8 mouse cellular contexts compared by ENCODE assay signal in genomic region chr7:143460217-143460834, GRCm38 (mm10). TPM values are rescaled to one million over a fixed set of nuclear protein-coding genes. Genes with fewer than 3 reads are reported as not detected.
DNase-seq lines count a peak whose midpoint lies in the region; ATAC-seq and TF ChIP-seq lines count a peak whose summit lies in the region.

No protein-coding gene starts in this region.

- 0 out of 2 replicates have a peak, but pooled peaks have one; percentile 0 for ATAC-seq in intestine, embryonic 15.5 days

- H3K9me3 ChIP-seq in intestine, embryonic 15.5 days: peaks cover 17% of the 10 kb centered on the region; the same call in 1 of the 2 replicates

- H3K4me3 ChIP-seq in liver, adult 2 months (ENCODE audit: insufficient read depth, low read depth, low read length): peak overlapping the region; percentile 68
- peak overlapping the region; percentile 43 for H3K4me3 ChIP-seq in embryonic fibroblast, embryonic 13.5 days (ENCODE audit: insufficient read depth, low read length)
- peak overlapping the region; percentile 52 for H3K4me3 ChIP-seq in intestine, embryonic 15.5 days (replicated peaks)
- H3K4me3 ChIP-seq in myocyte: no peak overlapping the region

- DNase-seq in liver, adult 2 months (ENCODE audit: extremely low read depth, low read depth, low spot score): no peak
- no peak for DNase-seq in liver
- DNase-seq in thymus, postnatal 0 days (ENCODE audit: low spot score): no peak
- no peak for DNase-seq in right cerebral cortex, postnatal 14 days
- DNase-seq in yolk sac, embryonic 10.5 days (ENCODE audit: low spot score): no peak

- peaks cover 24% of the 10 kb centered on the region for H3K27me3 ChIP-seq in liver, adult 2 months (ENCODE audit: control insufficient read depth, insufficient read depth, low read length)
- no peaks in the 10 kb centered on the region for H3K27me3 ChIP-seq in intestine, embryonic 15.5 days (replicated peaks)
- H3K27me3 ChIP-seq in myocyte (ENCODE audit: control insufficient read depth, insufficient read depth, insufficient read length): peaks cover 11% of the 10 kb centered on the region

- H3K27ac ChIP-seq in liver, adult 2 months (replicated peaks; ENCODE audit: insufficient read depth, low read depth, low read length): no peak overlapping the region
- H3K27ac ChIP-seq in embryonic fibroblast, embryonic 13.5 days (ENCODE audit: insufficient read depth, low read length): no peak overlapping the region
- peak overlapping the region; percentile 56 for H3K27ac ChIP-seq in intestine, embryonic 15.5 days

- H3K9ac ChIP-seq in liver, adult 2 months (ENCODE audit: low read depth, low read length): peak overlapping the region; percentile 62
- peak overlapping the region; percentile 67 for H3K9ac ChIP-seq in intestine, embryonic 15.5 days

- no peak for TF ChIP-seq POLR2A in liver, adult 2 months (IDR thresholded peaks at IDR 0.05; ENCODE audit: extremely low read depth, insufficient read depth, low read length)
- TF ChIP-seq POLR2A in embryonic fibroblast, embryonic 13.5 days (IDR thresholded peaks at IDR 0.05; ENCODE audit: low read depth, low read length): no peak
- no peak for TF ChIP-seq POLR2A in myocyte (IDR thresholded peaks at IDR 0.05; ENCODE audit: insufficient read length, low read depth)

- H3K4me1 ChIP-seq in liver, adult 2 months (ENCODE audit: control insufficient read depth, insufficient read depth, low read length): peaks cover 2% of the 10 kb centered on the region; the same call in 1 of the 2 replicates
- no peaks in the 10 kb centered on the region for H3K4me1 ChIP-seq in embryonic fibroblast, embryonic 13.5 days (ENCODE audit: control insufficient read depth, insufficient read depth, low read length)
- H3K4me1 ChIP-seq in intestine, embryonic 15.5 days (replicated peaks): peaks cover 10% of the 10 kb centered on the region; the same call in 1 of the 2 replicates

- no peak for TF ChIP-seq CTCF in liver, adult 2 months (IDR thresholded peaks at IDR 0.05; ENCODE audit: low read depth, low read length)
- no peak for TF ChIP-seq CTCF in embryonic fibroblast, embryonic 13.5 days (IDR thresholded peaks at IDR 0.05; ENCODE audit: borderline replicate concordance, insufficient read depth, low read length)

- no peak overlapping the region for H3ac ChIP-seq in myocyte (ENCODE audit: control insufficient read depth, insufficient read length)

- WGBS in liver, adult 2 months: 33% methylated on average over 57 of the region's 60 CpGs
- 41% methylated on average over 60 of the region's 60 CpGs for WGBS in intestine, embryonic 15.5 days

- no peaks in the 10 kb centered on the region for H3K36me3 ChIP-seq in liver, adult 2 months (ENCODE audit: control insufficient read depth, insufficient read depth, low read length)
- H3K36me3 ChIP-seq in intestine, embryonic 15.5 days: no peaks in the 10 kb centered on the region
- H3K36me3 ChIP-seq in myocyte (ENCODE audit: control insufficient read depth, insufficient read depth): no peaks in the 10 kb centered on the region

- H3K79me2 ChIP-seq in liver, adult 2 months (ENCODE audit: control insufficient read depth, insufficient read depth, low read length): no peaks in the 10 kb centered on the region
- no peaks in the 10 kb centered on the region for H3K79me2 ChIP-seq in myocyte (ENCODE audit: control insufficient read depth, insufficient read depth)

- H3K4me2 ChIP-seq in intestine, embryonic 15.5 days (replicated peaks): peak overlapping the region; percentile 65
- H3K4me2 ChIP-seq in myocyte (ENCODE audit: low read depth): peak overlapping the region; percentile 44

TF ChIP-seq in myocyte, 11 proteins besides CTCF, POLR2A, EP300 and RAD21:
- TF ChIP-seq CEBPB (IDR thresholded peaks at IDR 0.05; ENCODE audit: insufficient read depth, poor library complexity, severe bottlenecking) (no peak), MYOG (IDR thresholded peaks at IDR 0.05; ENCODE audit: control insufficient read depth in 1 of 3, insufficient read depth in 1 of 3, insufficient read length in 2 of 3, low read depth in 2 of 3) (no peak)

RNA-seq across cellular contexts. Expression of gene Cdkn1c, which starts 0.5 kb away (rescaled TPM):
- 2.4 and 4.4 TPM in 2 replicates for total RNA-seq in liver, adult 2 months (2014; rRNA removed)
- 2.2 and 5.2 TPM in 2 replicates for polyA plus RNA-seq in liver, adult 2 months (2012; rRNA removed)
- 23.8 and 173 TPM in 2 replicates for polyA plus RNA-seq in embryonic fibroblast, embryonic 13.5 days (2011; ENCODE audit: insufficient read length, low read depth, missing spikeins)
- polyA plus RNA-seq in intestine, embryonic 15.5 days (2015; fragmentation: Nextera tagmentation; extraction: Ambion mirVana): 672 and 702 TPM in 2 replicates
- polyA plus RNA-seq in myocyte (2012; fragmentation: generic; extraction: Trizol): 35.7 TPM
- polyA plus RNA-seq in thymus, postnatal 0 days (2015; fragmentation: Nextera tagmentation; extraction: Ambion mirVana): 59.1 and 74.9 TPM in 2 replicates

RNA-seq across cellular contexts. Expression of gene Slc22a18, which starts 13.2 kb away (rescaled TPM):
- 64.4 and 95.4 TPM in 2 replicates for total RNA-seq in liver, adult 2 months (2014; rRNA removed)
- polyA plus RNA-seq in liver, adult 2 months (2012; rRNA removed): 344 and 377 TPM in 2 replicates
- 0.77 and 3.9 TPM in 2 replicates for polyA plus RNA-seq in embryonic fibroblast, embryonic 13.5 days (2011; ENCODE audit: insufficient read length, low read depth, missing spikeins)
- polyA plus RNA-seq in intestine, embryonic 15.5 days (2015; fragmentation: Nextera tagmentation; extraction: Ambion mirVana): 11.4 and 13.4 TPM in 2 replicates
- 0.12 TPM for polyA plus RNA-seq in myocyte (2012; fragmentation: generic; extraction: Trizol)
- 1.0 and 1.6 TPM in 2 replicates for polyA plus RNA-seq in thymus, postnatal 0 days (2015; fragmentation: Nextera tagmentation; extraction: Ambion mirVana)

RNA-seq across cellular contexts. Expression of gene Phlda2, which starts 42.6 kb away (rescaled TPM):
- 0.28 TPM in 1 of 2 replicates, not detected in the other for total RNA-seq in liver, adult 2 months (2014; rRNA removed)
- 0.40 TPM in 1 of 2 replicates, not detected in the other for polyA plus RNA-seq in liver, adult 2 months (2012; rRNA removed)
- polyA plus RNA-seq in embryonic fibroblast, embryonic 13.5 days (2011; ENCODE audit: insufficient read length, low read depth, missing spikeins): not detected in 2 replicates
- polyA plus RNA-seq in intestine, embryonic 15.5 days (2015; fragmentation: Nextera tagmentation; extraction: Ambion mirVana): 13.6 and 17.7 TPM in 2 replicates
- not detected for polyA plus RNA-seq in myocyte (2012; fragmentation: generic; extraction: Trizol)
- 0.91 and 0.95 TPM in 2 replicates for polyA plus RNA-seq in thymus, postnatal 0 days (2015; fragmentation: Nextera tagmentation; extraction: Ambion mirVana)

Comparison
In these comparisons a context has a peak if more than half of its experiments do, and no peak if none do; other contexts are left out.
1. RNA of gene Slc22a18, which starts 13.2 kb away (polyA plus RNA-seq): 344 to 377 TPM in liver, adult 2 months; 11.4 to 13.4 TPM in intestine, embryonic 15.5 days, 0.77 to 3.9 TPM in embryonic fibroblast, embryonic 13.5 days, 1.0 to 1.6 TPM in thymus, postnatal 0 days and 0.12 TPM in myocyte (single experiment); every median in the first group is over 10 times any median in the second.